Mouse (Mus musculus) spleen, adult 2 months (tissue): Measurements from ENCODE around the gene Wdr59. TPM values are rescaled to one million over a fixed set of nuclear protein-coding genes. Genes with fewer than 3 reads are reported as not detected.

Source experiments
- DNase-seq, 2 experiments: peaks; one replicate each; pipeline versions ENCODE4 v3.0.0 to v3.0.0-alpha.2; 2012 to 2021; ENCODE audit warnings: low spot score in 2 of 2, low read depth in 1 of 2
- H3K27ac ChIP-seq: fragments of 200-500 bp; 2 replicates; pipeline ENCODE4 v1.5.1; 2012; ENCODE audit warnings: low read length, inconsistent platforms; ENCODE audit not compliant: insufficient read depth
- H3K27me3 ChIP-seq: fragments of 200-500 bp; 2 replicates; pipeline ENCODE4 v1.6.1; 2012; ENCODE audit warnings: mild to moderate bottlenecking, moderate library complexity, low read length, inconsistent platforms; ENCODE audit not compliant: control insufficient read depth, insufficient read depth
- H3K36me3 ChIP-seq: fragments of 200-500 bp; 2 replicates; pipeline ENCODE4 v1.6.1; 2012; ENCODE audit warnings: mild to moderate bottlenecking, low read length, inconsistent platforms; ENCODE audit not compliant: control insufficient read depth, insufficient read depth
- H3K4me1 ChIP-seq: fragments of 200-500 bp; 2 replicates; pipeline ENCODE4 v1.6.1; 2011; ENCODE audit warnings: inconsistent platforms; ENCODE audit not compliant: control insufficient read depth, insufficient read depth, insufficient read length
- H3K4me3 ChIP-seq: fragments of 200-500 bp; 2 replicates; pipeline ENCODE4 v1.5.1; 2011; ENCODE audit warnings: mild to moderate bottlenecking, inconsistent platforms; ENCODE audit not compliant: insufficient read depth, insufficient read length; ENCODE audit errors: extremely low read depth
- CTCF ChIP-seq: fragments of 200-500 bp; IDR thresholded peaks from 2 replicates; pipeline ENCODE4 v1.5.1; 2011; ENCODE audit warnings: mild to moderate bottlenecking, inconsistent platforms; ENCODE audit not compliant: insufficient read depth, insufficient read length, insufficient replicate concordance; ENCODE audit errors: extremely low read depth
- POLR2A ChIP-seq: fragments of 200-500 bp; IDR thresholded peaks from 2 replicates; pipeline ENCODE4 v1.6.1; 2011; ENCODE audit warnings: low read depth, low read length, inconsistent platforms
- WGBS: fragments of 180-500 bp; shearing (Covaris S2); methylation state at CpG from one replicate; pipeline ENCODE4 v1.1.7; 2018; 5-methylcytosine and 5-hydroxymethylcytosine counted together
- polyA plus RNA-seq: library from polyadenylated mRNA; depleted of rRNA; stranded (reverse); fragments of >200 nt; gene quantifications from 2 replicates; pipeline ENCODE4 v1.2.3, GENCODE M21; 2012

The Wdr59 gene
- polyA plus RNA-seq, 1 experiment: 4.6 TPM

DNA sequence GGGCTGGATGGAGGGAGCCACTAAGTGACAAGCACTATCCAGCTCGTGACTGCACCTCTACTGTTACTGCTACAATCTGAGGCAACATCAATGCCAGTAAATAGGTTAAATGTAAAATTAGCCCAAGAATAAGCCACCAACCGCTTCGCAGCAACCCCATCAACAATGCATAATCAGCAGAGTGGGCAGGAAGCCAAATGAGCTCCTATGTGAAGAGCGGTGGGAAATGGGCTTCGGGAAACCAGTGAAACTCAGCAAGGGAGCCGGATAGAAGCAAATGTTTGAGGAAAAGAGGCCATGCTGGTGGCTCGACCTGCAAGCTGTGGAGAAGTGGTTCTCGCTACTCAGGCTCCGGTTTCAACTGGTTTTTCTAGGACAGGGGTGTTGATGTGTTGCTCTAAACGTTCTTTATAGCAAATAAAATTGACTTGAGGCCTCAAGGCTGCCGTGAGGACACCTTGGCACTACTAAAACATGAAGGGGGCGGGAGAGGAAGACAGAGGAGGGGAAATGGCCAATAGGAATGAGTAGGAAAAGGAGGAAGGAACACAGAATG is 50.3 kb downstream of the Wdr59 start:
- TF ChIP-seq POLR2A (no peak), CTCF (no peak)
- Histone ChIP-seq H3K27ac (no peak overlapping the region), H3K4me3 (no peak overlapping the region), H3K36me3 (peaks cover 11% of the 10 kb centered on the region; the same call in 1 of the 2 replicates), H3K27me3 (no peaks in the 10 kb centered on the region), H3K4me1 (no peaks in the 10 kb centered on the region)
- 88% methylated on average over 12 of the region's 12 CpGs for WGBS
- DNase-seq: no peak

DNA sequence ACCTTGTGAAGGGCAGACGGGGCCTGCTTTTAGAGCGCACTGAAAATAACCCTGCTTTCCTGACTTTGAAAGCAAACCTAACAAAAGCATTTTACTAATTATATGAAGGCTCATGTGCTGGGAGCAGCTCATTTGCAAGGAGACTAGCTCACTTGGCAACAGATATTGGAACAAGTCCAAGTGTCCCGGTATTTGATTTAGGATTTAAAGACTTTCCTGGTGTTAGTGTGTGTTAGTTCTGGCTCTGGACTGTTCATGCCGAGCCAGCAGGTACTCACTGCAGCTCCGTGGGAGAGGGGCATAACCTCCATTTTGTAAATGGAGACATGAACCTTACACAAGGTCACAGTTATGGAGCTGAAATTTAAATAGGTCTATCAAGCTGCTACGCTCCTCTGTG is 52.9 kb downstream of the Wdr59 start:
- peaks cover 10% of the 10 kb centered on the region for H3K36me3 ChIP-seq
- TF ChIP-seq POLR2A (no peak), CTCF (no peak)
- H3K27me3 ChIP-seq: no peaks in the 10 kb centered on the region
- WGBS: 95% methylated on average over 6 of the region's 6 CpGs
- no peak overlapping the region for H3K4me3 ChIP-seq
- H3K27ac ChIP-seq: no peak overlapping the region
- DNase-seq: no peak
- H3K4me1 ChIP-seq: no peaks in the 10 kb centered on the region

DNA sequence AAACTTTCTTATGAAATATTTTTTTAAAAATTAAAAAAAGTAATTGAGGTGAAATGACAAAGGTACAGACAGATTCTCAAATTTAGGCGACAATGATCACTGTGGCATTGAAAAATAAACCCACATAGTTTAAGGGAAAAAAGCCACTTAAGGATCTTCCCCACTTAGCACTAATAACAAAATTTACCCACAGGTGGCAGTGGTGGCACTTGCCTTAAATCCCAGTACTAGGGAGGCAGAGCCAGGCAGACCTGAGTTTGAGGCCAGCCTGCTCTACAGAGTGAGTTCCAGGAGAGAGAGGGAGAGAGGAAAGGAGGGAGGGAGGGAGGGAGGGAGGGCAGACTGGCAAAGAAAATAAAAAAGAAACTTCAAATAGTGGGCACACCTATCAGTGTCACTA is 56.6 kb downstream of the Wdr59 start:
- no peak for DNase-seq
- Histone ChIP-seq H3K4me1 (no peaks in the 10 kb centered on the region), H3K27me3 (no peaks in the 10 kb centered on the region), H3K27ac (no peak overlapping the region), H3K4me3 (no peak overlapping the region), H3K36me3 (peaks cover 6% of the 10 kb centered on the region)
- TF ChIP-seq POLR2A: no peak
- TF ChIP-seq CTCF: no peak
- WGBS: 85% methylated on average over 1 of the region's 1 CpGs

DNA sequence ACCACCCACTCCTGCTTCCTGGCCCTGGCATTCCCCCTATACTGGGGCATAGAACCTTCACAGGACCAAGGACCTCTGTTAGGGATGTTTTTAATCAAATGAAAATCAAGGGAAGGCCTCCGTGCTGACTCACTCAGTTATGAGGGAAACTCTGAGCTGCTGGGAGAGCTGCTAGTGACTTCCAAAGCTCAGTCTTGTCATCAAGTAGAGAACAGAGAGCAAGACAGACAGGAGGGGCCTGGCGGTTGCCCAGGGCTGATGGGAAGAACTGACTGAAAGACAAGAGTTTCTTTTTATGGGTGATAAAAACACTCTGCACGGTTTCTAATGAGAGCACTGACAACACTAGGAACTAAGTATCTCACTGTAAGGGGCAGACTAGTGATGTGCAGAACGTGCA is 57.4 kb downstream of the Wdr59 start:
- Histone ChIP-seq H3K4me3 (no peak overlapping the region), H3K36me3 (peaks cover 6% of the 10 kb centered on the region), H3K27me3 (no peaks in the 10 kb centered on the region), H3K4me1 (no peaks in the 10 kb centered on the region), H3K27ac (no peak overlapping the region)
- TF ChIP-seq CTCF: no peak
- no peak for TF ChIP-seq POLR2A
- 90% methylated on average over 4 of the region's 4 CpGs for WGBS
- no peak for DNase-seq

DNA sequence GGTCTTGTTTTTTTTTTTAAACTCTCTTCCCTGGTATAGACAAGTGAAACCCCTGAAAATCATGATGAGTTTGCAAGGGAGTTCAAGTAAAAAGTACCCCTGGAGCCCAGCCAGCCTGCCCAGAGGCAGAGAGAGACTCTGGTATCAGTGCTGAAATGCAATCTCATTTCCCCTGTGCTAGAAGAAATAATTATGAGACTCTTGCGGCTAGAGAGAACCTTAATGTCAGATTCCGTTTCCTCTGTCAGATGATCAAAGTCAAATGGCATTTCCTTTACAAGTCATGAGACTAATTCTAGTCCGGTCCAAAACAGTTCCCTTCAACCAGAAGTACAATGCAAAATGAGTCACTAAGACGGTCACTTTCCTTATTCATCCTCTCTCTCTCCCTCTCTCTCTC is 72.2 kb downstream of the Wdr59 start:
- no peak overlapping the region for H3K4me3 ChIP-seq
- no peak for DNase-seq
- H3K4me1 ChIP-seq: no peaks in the 10 kb centered on the region
- no peaks in the 10 kb centered on the region; the same call in 1 of the 2 replicates for H3K36me3 ChIP-seq
- no peaks in the 10 kb centered on the region for H3K27me3 ChIP-seq
- 18% methylated on average over 4 of the region's 4 CpGs for WGBS
- no peak for TF ChIP-seq POLR2A
- no peak for TF ChIP-seq CTCF
- no peak overlapping the region for H3K27ac ChIP-seq

DNA sequence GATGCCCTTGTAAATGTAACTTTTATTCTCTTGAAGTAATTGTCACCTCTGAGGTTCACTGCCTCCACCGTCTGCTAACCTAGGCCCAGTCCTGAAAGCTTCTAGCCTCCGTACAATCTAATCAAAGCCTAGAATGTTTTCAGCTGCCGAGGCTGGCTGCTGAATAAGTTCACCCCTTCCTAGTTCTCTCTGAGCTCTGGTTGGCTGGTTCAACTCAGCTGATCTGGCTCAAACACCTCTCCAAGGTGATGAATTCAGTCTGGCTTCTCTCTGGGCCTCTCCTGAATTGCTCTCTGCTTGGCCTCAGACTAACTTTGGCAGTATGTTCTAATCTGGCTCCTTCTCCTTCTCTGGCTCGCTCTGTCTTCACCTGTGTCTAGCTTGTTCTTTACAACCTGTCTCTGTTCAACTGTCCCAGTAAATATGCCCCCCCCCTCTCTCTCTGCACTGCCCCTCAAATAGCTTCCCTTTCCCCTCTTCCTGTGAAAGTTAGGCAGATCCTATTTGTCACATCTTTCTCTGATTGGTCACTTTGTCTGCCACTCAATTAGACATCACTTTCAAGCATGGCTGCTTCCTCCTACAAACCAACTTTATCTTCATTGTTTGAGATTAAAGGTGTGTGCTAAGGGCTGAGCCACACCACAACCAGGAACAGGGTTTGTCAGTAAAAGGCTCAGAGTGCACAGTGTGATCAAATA is 75.8 kb downstream of the Wdr59 start:
- no peak for DNase-seq
- no peaks in the 10 kb centered on the region for H3K36me3 ChIP-seq
- H3K27me3 ChIP-seq: no peaks in the 10 kb centered on the region
- WGBS: 78% methylated on average over 4 of the region's 4 CpGs
- no peaks in the 10 kb centered on the region for H3K4me1 ChIP-seq
- H3K27ac ChIP-seq: no peak overlapping the region
- no peak for TF ChIP-seq POLR2A
- no peak for TF ChIP-seq CTCF
- H3K4me3 ChIP-seq: no peak overlapping the region

DNA sequence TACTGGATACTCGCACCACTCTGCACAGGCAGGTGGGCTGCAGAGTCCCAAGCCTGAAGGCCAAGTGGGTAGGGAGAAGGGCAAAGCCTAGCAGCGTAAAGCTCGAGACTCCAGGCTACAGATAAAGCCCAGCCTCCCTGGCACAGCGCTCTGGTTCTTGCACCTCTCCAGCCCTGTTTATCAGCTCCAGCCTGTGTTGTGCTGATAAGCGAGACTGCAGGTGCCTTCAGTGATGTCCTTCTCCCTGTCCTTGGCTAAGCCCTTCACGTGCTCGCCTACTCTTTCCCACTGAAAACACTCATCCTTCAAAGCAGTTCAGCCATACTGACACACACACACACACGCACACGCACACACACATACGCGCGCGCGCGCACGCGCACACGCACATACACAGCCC is 76.3 kb downstream of the Wdr59 start:
- Histone ChIP-seq H3K27me3 (no peaks in the 10 kb centered on the region), H3K4me3 (no peak overlapping the region), H3K27ac (no peak overlapping the region), H3K36me3 (no peaks in the 10 kb centered on the region), H3K4me1 (no peaks in the 10 kb centered on the region)
- TF ChIP-seq POLR2A: no peak
- no peak for TF ChIP-seq CTCF
- DNase-seq: no peak
- 89% methylated on average over 18 of the region's 18 CpGs for WGBS
